Mouse (Mus musculus): ENCODE data around the gene Iscu. TPM values are rescaled to one million over a fixed set of nuclear protein-coding genes. Genes with fewer than 3 reads are reported as not detected.

The Iscu gene
- polyA plus RNA-seq, 1 experiment = 58.2 TPM

GRCm38 (mm10) chr5:113735023-113735344 lies 37.6 kb upstream of the Iscu start:
- Histone ChIP-seq H3K9ac (ENCODE audit: low read depth, poor library complexity, severe bottlenecking) (peak overlapping the region; percentile 70), H3K36me3 (ENCODE audit: control insufficient read depth, insufficient read depth, low read length, poor library complexity, severe bottlenecking) (no peaks in the 10 kb centered on the region), H3K4me3 (ENCODE audit: low read depth, low read length) (peak overlapping the region; percentile 52), H3K27me3 (ENCODE audit: control insufficient read depth, insufficient read depth, low read length, poor library complexity, severe bottlenecking) (no peaks in the 10 kb centered on the region), H3K27ac (ENCODE audit: insufficient read depth, low read length) (peak overlapping the region; percentile 90), H3K9me3 (replicated peaks; ENCODE audit: control insufficient read depth, insufficient read depth, low read length, poor library complexity, severe bottlenecking) (no peaks in the 10 kb centered on the region), H3K4me1 (ENCODE audit: control insufficient read depth, insufficient read depth, low read length) (no peaks in the 10 kb centered on the region)
- TF ChIP-seq CTCF (IDR thresholded peaks at IDR 0.05; ENCODE audit: low read depth, low read length) = no peak
- TF ChIP-seq POLR2A (IDR thresholded peaks at IDR 0.05; ENCODE audit: insufficient read depth, low read length) = no peak
- TF ChIP-seq EP300 (IDR thresholded peaks at IDR 0.05; ENCODE audit: insufficient read depth, low read depth, low read length) = no peak

GRCm38 (mm10) chr5:113735345-113736112 lies 37.0 kb upstream of the Iscu start, which contains the start of gene Ficd:
Gene Ficd, plus strand, starts transcription at chr5:113735803.
- Histone ChIP-seq H3K9ac (ENCODE audit: low read depth, poor library complexity, severe bottlenecking) (peak within 1 kb of the TSS; percentile 70), H3K4me3 (ENCODE audit: low read depth, low read length) (peak within 1 kb of the TSS; percentile 72), H3K27ac (ENCODE audit: insufficient read depth, low read length) (peak within 1 kb of the TSS; percentile 90), H3K9me3 (replicated peaks; ENCODE audit: control insufficient read depth, insufficient read depth, low read length, poor library complexity, severe bottlenecking) (no peaks in the 10 kb centered on the region), H3K36me3 (ENCODE audit: control insufficient read depth, insufficient read depth, low read length, poor library complexity, severe bottlenecking) (no peaks in the 10 kb centered on the region), H3K27me3 (ENCODE audit: control insufficient read depth, insufficient read depth, low read length, poor library complexity, severe bottlenecking) (no peaks in the 10 kb centered on the region), H3K4me1 (ENCODE audit: control insufficient read depth, insufficient read depth, low read length) (no peaks in the 10 kb centered on the region)
- TF ChIP-seq CTCF (IDR thresholded peaks at IDR 0.05; ENCODE audit: low read depth, low read length) (no peak), POLR2A (IDR thresholded peaks at IDR 0.05; ENCODE audit: insufficient read depth, low read length) (peak; percentile 69), EP300 (IDR thresholded peaks at IDR 0.05; ENCODE audit: insufficient read depth, low read depth, low read length) (no peak)

GRCm38 (mm10) chr5:113736113-113736502 lies 36.4 kb upstream of the Iscu start:
- Histone ChIP-seq H3K4me3 (ENCODE audit: low read depth, low read length) (peak overlapping the region; percentile 72), H3K4me1 (ENCODE audit: control insufficient read depth, insufficient read depth, low read length) (no peaks in the 10 kb centered on the region), H3K36me3 (ENCODE audit: control insufficient read depth, insufficient read depth, low read length, poor library complexity, severe bottlenecking) (no peaks in the 10 kb centered on the region), H3K9me3 (replicated peaks; ENCODE audit: control insufficient read depth, insufficient read depth, low read length, poor library complexity, severe bottlenecking) (no peaks in the 10 kb centered on the region), H3K27me3 (ENCODE audit: control insufficient read depth, insufficient read depth, low read length, poor library complexity, severe bottlenecking) (no peaks in the 10 kb centered on the region), H3K27ac (ENCODE audit: insufficient read depth, low read length) (no peak overlapping the region), H3K9ac (ENCODE audit: low read depth, poor library complexity, severe bottlenecking) (peak overlapping the region; percentile 70)
- TF ChIP-seq CTCF (IDR thresholded peaks at IDR 0.05; ENCODE audit: low read depth, low read length) = no peak

- Histone ChIP-seq H3K27ac (ENCODE audit: insufficient read depth, low read length) (no peak overlapping the region), H3K36me3 (ENCODE audit: control insufficient read depth, insufficient read depth, low read length, poor library complexity, severe bottlenecking) (no peaks in the 10 kb centered on the region), H3K9ac (ENCODE audit: low read depth, poor library complexity, severe bottlenecking) (no peak overlapping the region), H3K4me1 (ENCODE audit: control insufficient read depth, insufficient read depth, low read length) (no peaks in the 10 kb centered on the region), H3K27me3 (ENCODE audit: control insufficient read depth, insufficient read depth, low read length, poor library complexity, severe bottlenecking) (no peaks in the 10 kb centered on the region), H3K9me3 (replicated peaks; ENCODE audit: control insufficient read depth, insufficient read depth, low read length, poor library complexity, severe bottlenecking) (no peaks in the 10 kb centered on the region), H3K4me3 (ENCODE audit: low read depth, low read length) (peak overlapping the region; percentile 72)
- TF ChIP-seq POLR2A (IDR thresholded peaks at IDR 0.05; ENCODE audit: insufficient read depth, low read length) = no peak
- peak; percentile 1 for TF ChIP-seq CTCF (IDR thresholded peaks at IDR 0.05; ENCODE audit: low read depth, low read length)
Observed at GRCm38 (mm10) chr5:113736522-113737164, 35.9 kb upstream of the Iscu start.

- no peak overlapping the region for H3K4me3 ChIP-seq (ENCODE audit: low read depth, low read length)
- no peaks in the 10 kb centered on the region for H3K4me1 ChIP-seq (ENCODE audit: control insufficient read depth, insufficient read depth, low read length)
- peaks cover 6% of the 10 kb centered on the region for H3K36me3 ChIP-seq (ENCODE audit: control insufficient read depth, insufficient read depth, low read length, poor library complexity, severe bottlenecking)
- H3K27ac ChIP-seq (ENCODE audit: insufficient read depth, low read length) = no peak overlapping the region
- TF ChIP-seq POLR2A (IDR thresholded peaks at IDR 0.05; ENCODE audit: insufficient read depth, low read length) (no peak), EP300 (IDR thresholded peaks at IDR 0.05; ENCODE audit: insufficient read depth, low read depth, low read length) (no peak), CTCF (IDR thresholded peaks at IDR 0.05; ENCODE audit: low read depth, low read length) (no peak)
- H3K9me3 ChIP-seq (replicated peaks; ENCODE audit: control insufficient read depth, insufficient read depth, low read length, poor library complexity, severe bottlenecking) = no peaks in the 10 kb centered on the region
- no peak overlapping the region for H3K9ac ChIP-seq (ENCODE audit: low read depth, poor library complexity, severe bottlenecking)
- no peaks in the 10 kb centered on the region for H3K27me3 ChIP-seq (ENCODE audit: control insufficient read depth, insufficient read depth, low read length, poor library complexity, severe bottlenecking)
Observed at GRCm38 (mm10) chr5:113737607-113738237, 34.8 kb upstream of the Iscu start.

- Histone ChIP-seq H3K27ac (ENCODE audit: insufficient read depth, low read length) (no peak overlapping the region), H3K27me3 (ENCODE audit: control insufficient read depth, insufficient read depth, low read length, poor library complexity, severe bottlenecking) (no peaks in the 10 kb centered on the region), H3K36me3 (ENCODE audit: control insufficient read depth, insufficient read depth, low read length, poor library complexity, severe bottlenecking) (peaks cover 73% of the 10 kb centered on the region), H3K9me3 (replicated peaks; ENCODE audit: control insufficient read depth, insufficient read depth, low read length, poor library complexity, severe bottlenecking) (no peaks in the 10 kb centered on the region), H3K9ac (ENCODE audit: low read depth, poor library complexity, severe bottlenecking) (no peak overlapping the region), H3K4me3 (ENCODE audit: low read depth, low read length) (no peak overlapping the region), H3K4me1 (ENCODE audit: control insufficient read depth, insufficient read depth, low read length) (no peaks in the 10 kb centered on the region)
- peak; percentile 49 for TF ChIP-seq CTCF (IDR thresholded peaks at IDR 0.05; ENCODE audit: low read depth, low read length)
- no peak for TF ChIP-seq EP300 (IDR thresholded peaks at IDR 0.05; ENCODE audit: insufficient read depth, low read depth, low read length)
Observed at GRCm38 (mm10) chr5:113747629-113748028, 24.9 kb upstream of the Iscu start.
